Mouse (Mus musculus) heart, adult 2 months (tissue): ENCODE measurements around the gene Pomgnt2.

ENCODE experiments used
- CTCF ChIP-seq: fragments of 200-600 bp; IDR thresholded peaks from 2 replicates; pipeline ENCODE4 v1.8.1; 2022; ENCODE audit warnings: antibody characterized with exemption, mild to moderate bottlenecking, moderate library complexity
- POLR2A ChIP-seq: fragments of 200-500 bp; IDR thresholded peaks from 2 replicates; pipeline ENCODE4 v1.6.1; 2011; ENCODE audit warnings: mild to moderate bottlenecking, low read depth, low read length, control low read depth; ENCODE audit not compliant: insufficient read depth

DNA sequence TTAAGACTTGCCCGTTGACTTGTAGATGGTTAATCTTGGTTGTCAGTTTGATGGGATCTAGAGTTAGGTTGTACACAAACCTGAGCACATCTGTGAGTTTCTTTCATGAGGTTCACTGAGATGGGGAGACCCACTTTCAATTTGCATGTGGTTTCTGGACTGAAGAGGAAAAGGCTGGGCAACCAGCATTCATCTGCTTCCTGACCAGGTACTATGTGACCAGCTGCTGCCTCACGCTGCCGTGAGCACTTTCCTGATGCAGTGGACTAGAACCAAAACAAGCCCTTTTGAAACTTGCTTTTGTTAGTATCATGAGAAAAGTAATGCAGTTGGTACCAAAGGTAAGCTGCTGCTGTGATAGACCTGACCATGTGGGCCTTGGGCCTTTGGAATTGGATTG, 53.9 kb downstream of the Pomgnt2 start:
- TF ChIP-seq CTCF, result no peak
- TF ChIP-seq POLR2A, result no peak
